Mouse (Mus musculus) 3T3-L1 (cell line): ENCODE measurements around the gene Odf2l.

ENCODE experiments used
- DNase-seq: peaks from one replicate; pipeline ENCODE4 v3.0.0-alpha.2; 2015; ENCODE audit warnings: low read depth, low spot score

Odf2l gene

GRCm38 (mm10) chr3:145140236-145140635 is 21.8 kb downstream of the Odf2l start:
- no peak for DNase-seq

- DNase-seq = no peak
These were observed 24.5 kb downstream of the Odf2l start for GRCm38 (mm10) chr3:145142925-145143324.

DNA sequence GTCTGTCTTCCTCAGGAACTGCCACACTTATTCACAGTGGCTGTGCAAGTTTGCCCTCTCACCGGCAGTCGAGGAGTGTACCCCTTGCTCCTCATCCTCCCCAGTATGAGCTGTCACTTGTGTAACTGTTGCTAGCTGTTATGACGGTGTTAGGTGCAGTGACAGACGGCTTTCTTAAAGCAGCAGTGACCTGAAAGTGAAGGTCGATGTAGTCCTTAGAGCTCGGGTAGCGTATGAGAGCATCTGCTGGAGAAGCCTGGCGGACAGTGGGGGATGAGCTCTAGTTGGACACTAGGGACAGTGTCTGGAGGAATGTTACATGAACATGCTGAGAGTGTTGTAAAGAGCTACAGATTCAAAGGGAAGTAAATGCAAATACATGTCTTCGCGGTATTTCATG is 25.5 kb downstream of the Odf2l start:
- DNase-seq = no peak

GRCm38 (mm10) chr3:145146871-145147270 is 28.5 kb downstream of the Odf2l start:
- no peak for DNase-seq

DNA sequence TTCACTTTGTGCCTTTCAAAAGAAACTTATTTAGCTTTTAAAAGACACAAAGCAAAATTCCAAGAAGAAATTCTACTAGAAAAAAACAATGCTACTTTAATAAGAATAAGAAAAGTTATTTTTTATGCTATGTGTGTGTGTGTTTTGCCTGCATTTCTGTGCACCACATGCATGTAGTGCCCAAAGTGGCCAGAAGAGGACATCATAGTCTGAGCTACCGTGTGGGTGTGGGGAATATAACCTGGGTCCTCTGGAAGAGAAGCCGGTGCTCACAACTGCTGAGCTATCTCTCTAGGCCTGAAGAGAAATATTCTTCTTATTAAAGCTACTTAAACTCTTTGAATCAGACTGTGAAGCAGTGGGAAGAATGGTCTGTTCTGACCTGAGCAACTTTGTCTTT is 29.1 kb downstream of the Odf2l start:
- peak; percentile 41 for DNase-seq

DNA sequence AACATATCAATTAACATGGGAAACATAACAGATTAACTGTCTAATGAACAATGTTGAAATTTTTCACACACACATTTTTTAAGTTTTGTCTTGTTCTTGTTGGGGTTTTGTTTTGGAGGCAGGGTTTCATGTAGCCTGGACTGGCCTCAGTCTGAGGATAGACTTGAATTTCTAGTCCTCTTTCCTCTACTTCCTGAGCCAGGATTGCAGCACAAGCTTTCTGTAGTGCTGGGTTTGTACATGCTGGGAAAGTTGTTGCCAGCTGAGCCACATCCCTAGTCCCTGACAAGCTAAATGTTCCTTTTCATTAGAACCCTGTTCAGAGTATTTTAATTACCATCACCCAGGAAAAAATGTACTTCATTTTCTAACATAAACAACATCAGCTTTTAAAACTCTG is 29.6 kb downstream of the Odf2l start:
- DNase-seq = no peak

GRCm38 (mm10) chr3:145151092-145151491 is 32.7 kb downstream of the Odf2l start:
- no peak for DNase-seq

- DNase-seq = no peak
These were observed 33.5 kb downstream of the Odf2l start for GRCm38 (mm10) chr3:145151933-145152332.

DNA sequence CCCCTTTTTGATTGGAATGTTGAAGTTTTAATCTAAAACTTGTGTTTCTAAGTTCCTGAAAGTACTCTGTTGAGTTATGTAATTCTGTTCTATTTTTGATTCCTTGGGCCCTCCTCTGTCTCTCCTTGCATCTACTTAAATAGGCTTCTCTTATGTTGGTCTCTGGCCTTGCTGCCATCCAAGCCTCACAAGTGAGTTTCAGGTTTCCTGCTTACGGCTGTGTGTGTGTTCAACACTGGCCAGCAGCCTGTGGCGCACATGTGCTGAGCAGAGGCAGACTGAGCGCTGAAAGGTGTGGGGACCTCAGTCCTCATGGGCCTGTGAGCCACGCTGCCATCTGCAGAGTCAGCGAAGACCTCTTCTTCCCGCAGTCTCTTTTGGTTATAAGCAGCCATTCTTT is 38.5 kb downstream of the Odf2l start:
- DNase-seq = no peak

GRCm38 (mm10) chr3:145158441-145158840 is 40.1 kb downstream of the Odf2l start:
- no peak for DNase-seq

- DNase-seq = no peak
These were observed 48.4 kb downstream of the Odf2l start for GRCm38 (mm10) chr3:145166741-145167140.

- peak; percentile 9 for DNase-seq
These were observed 49.4 kb downstream of the Odf2l start for GRCm38 (mm10) chr3:145167766-145168165.

DNA sequence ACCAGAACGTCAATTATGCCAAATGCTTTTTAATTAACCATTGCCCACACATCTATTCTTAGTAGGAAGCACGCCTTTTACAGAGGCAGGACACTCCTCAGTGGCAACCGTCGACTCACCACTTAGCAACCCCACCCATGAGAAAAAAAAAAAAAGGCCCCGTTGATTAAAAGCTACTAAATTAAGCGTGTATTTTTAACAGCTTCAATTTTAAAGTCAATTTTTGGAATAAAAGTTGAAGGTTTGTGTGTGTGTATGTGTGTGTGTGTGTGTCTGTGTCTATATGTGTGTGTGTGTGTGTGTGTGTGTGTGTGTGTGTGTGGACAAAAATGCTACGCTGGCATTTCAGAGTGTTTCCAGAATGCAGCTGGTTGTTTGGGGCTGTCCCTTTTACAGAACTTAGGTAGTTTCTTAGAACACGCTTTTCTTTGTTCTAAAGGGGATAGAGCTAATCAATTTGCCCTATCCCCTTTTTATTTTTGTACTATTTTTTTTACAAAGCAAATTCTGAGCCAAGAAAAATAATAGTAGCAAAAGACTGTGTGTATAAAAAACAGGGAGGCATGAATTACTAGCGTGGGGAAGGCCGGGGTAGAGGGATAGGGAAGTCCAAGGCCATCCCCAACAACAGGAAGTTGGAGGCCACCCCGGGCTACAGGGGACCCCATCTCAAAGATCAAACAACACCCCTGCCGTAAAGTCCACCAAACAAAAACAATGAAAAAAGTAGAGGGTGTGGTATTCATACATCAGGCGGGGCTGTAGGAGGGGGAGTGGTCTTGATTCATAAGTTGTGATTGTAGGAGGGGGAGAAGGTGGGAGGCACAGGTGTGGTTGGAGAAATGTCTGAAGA is 50.7 kb downstream of the Odf2l start:
- no peak for DNase-seq

- DNase-seq = no peak
These were observed 51.6 kb downstream of the Odf2l start for GRCm38 (mm10) chr3:145170028-145170427.

GRCm38 (mm10) chr3:145170604-145171389 is 52.4 kb downstream of the Odf2l start:
- no peak for DNase-seq

GRCm38 (mm10) chr3:145171390-145172060 is 53.1 kb downstream of the Odf2l start:
- no peak for DNase-seq

DNA sequence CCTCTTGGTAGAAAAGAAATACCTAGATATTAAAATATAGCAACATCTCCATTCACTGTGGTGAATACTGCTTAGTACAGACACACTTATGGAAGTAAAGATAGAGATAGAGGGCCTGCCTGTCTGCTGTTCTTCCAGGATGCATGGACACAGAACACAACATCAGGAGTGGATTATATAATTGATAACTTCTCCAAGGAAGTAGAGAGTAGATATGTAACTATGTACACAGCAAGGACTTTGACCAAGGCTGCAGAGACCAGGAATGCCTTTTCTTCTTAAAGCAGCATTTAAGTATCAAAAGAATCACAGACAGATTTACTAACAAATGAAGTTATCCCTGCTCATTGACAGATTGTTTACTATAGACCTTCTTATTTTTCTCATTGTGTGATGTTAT is 66.3 kb downstream of the Odf2l start:
- no peak for DNase-seq

- DNase-seq = no peak
These were observed 73.6 kb downstream of the Odf2l start for GRCm38 (mm10) chr3:145191972-145192371.

- DNase-seq = peak; percentile 91
These were observed 77.0 kb downstream of the Odf2l start for GRCm38 (mm10) chr3:145195240-145195923.

- DNase-seq = peak; percentile 96
These were observed 79.7 kb downstream of the Odf2l start for GRCm38 (mm10) chr3:145198050-145198449.
